Mouse (Mus musculus): Measurements from ENCODE around the gene Vps41. TPM values are rescaled to one million over a fixed set of nuclear protein-coding genes. Genes with fewer than 3 reads are reported as not detected.
A peak's percentile ranks its signal among the peaks of the same experiment; 100 is the strongest.

The Vps41 gene
- polyA plus RNA-seq, 1 experiment from 2014 or later: 62.2 TPM

DNA sequence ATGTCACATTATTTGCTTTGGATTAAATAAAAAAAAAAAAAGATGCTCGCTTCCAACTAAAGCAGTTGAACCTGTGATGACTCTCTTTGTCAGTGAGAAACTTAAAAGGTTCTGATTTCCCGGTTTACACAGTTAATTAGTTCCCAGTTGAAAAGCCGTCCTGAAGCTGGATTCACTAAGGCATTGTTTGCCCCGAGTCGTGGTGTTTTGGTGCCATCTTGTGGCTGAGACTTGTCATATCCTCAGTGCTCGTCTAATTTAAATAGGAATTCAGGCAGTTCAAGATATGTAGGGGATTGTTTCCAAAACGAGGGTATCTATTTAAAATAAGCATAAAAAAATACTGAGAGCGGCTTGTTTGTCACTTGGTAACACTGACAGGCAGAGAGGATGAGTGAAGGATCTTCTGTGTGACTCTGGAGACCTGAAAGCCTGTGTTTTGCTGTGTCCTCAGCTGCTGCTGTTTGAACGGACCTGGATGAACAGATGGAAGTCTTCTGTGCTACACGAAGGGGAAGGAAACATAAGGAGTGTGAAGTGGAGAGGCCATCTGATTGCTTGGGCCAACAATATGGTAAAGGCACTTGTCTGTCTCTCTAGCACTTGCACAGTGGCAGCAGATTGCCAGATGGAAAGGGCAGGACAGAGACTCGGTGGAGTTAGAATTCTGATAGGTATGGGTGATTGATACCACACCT is 93.0 kb downstream of the Vps41 start:
- Histone ChIP-seq H3K36me3 (ENCODE audit: control insufficient read depth, insufficient read depth, low read length) (peaks cover 2% of the 10 kb centered on the region; the same call in 1 of the 2 replicates), H3K9me3 (ENCODE audit: control insufficient read depth, low read length) (no peaks in the 10 kb centered on the region), H3K4me2 (ENCODE audit: low read depth, low read length) (no peak overlapping the region), H3K9ac (ENCODE audit: low read length) (no peak overlapping the region), H3K4me1 (replicated peaks; ENCODE audit: control insufficient read depth, insufficient read depth, low read length) (no peaks in the 10 kb centered on the region), H3K27me3 (ENCODE audit: control insufficient read depth, insufficient read depth, low read depth, low read length) (no peaks in the 10 kb centered on the region), H3K4me3 (ENCODE audit: low read length) (no peak overlapping the region), H3K27ac (ENCODE audit: low read length) (no peak overlapping the region)
- peak; percentile 54 for ATAC-seq (ENCODE audit: low read depth)
- WGBS: 17% methylated on average over 11 of the region's 11 CpGs

DNA sequence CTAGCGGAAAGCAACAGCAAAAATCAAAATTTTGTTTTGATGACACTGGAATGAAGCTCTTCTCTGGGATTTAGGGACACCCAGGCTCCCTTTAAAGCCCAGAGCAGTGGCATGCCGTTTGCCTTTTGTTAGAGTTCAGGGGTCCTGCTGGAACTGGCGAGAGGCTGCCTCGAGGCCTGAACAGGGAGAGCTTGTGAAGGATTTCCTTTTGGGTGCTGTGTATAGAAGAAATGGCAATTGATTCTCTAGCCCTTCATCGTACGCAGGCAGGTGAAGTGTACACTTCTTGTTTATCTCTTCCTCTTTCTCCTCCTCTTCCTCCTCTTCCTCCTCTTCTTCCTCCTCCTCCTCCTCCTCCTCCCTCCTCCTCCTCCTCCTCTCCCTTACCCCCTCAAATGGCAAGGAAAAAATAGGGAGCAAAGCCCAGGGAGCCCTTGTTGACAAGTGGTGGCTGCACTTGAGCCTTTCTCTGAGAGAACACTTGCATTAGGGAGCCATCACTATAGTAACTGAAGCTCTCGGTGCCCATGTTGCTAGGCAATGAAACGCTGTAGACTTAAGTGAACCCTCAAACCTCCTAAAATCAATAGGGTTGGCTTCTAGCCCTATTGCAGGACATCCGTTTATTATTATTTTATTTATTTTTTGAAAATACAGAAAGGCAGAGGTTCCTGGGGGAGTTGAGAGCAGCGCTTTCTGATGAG is 107.5 kb downstream of the Vps41 start:
- Histone ChIP-seq H3K27me3 (ENCODE audit: control insufficient read depth, insufficient read depth, low read depth, low read length) (no peaks in the 10 kb centered on the region), H3K4me2 (ENCODE audit: low read depth, low read length) (no peak overlapping the region), H3K4me1 (replicated peaks; ENCODE audit: control insufficient read depth, insufficient read depth, low read length) (no peaks in the 10 kb centered on the region), H3K36me3 (ENCODE audit: control insufficient read depth, insufficient read depth, low read length) (no peaks in the 10 kb centered on the region), H3K9me3 (ENCODE audit: control insufficient read depth, low read length) (no peaks in the 10 kb centered on the region), H3K9ac (ENCODE audit: low read length) (no peak overlapping the region), H3K27ac (ENCODE audit: low read length) (no peak overlapping the region), H3K4me3 (ENCODE audit: low read length) (no peak overlapping the region)
- ATAC-seq (ENCODE audit: low read depth): no peak
- 66% methylated on average over 10 of the region's 10 CpGs for WGBS

DNA sequence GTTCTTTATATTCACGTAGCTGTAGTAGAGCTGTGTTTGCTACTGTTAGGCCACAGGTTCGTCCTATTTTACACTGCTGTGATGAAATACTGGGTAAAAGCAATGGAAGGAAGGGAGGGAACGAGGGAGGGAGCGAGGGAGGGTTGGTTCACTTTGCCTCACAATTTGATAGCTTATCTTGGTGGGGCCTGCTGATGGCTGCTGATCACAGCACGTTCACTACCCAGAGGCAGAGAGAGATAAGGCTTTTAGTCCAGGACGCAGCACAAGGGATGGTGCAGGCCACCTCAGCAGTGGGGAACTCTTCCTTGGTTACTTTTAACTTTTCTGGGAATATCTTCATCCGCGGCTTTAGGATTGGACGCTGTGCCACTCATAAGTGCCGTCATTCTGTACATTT is 109.9 kb downstream of the Vps41 start:
- no peak overlapping the region for H3K4me3 ChIP-seq (ENCODE audit: low read length)
- WGBS: 76% methylated on average over 10 of the region's 10 CpGs
- no peak for ATAC-seq (ENCODE audit: low read depth)
- no peak overlapping the region for H3K4me2 ChIP-seq (ENCODE audit: low read depth, low read length)
- H3K27me3 ChIP-seq (ENCODE audit: control insufficient read depth, insufficient read depth, low read depth, low read length): no peaks in the 10 kb centered on the region
- no peaks in the 10 kb centered on the region for H3K4me1 ChIP-seq (replicated peaks; ENCODE audit: control insufficient read depth, insufficient read depth, low read length)
- H3K9ac ChIP-seq (ENCODE audit: low read length): no peak overlapping the region
- H3K36me3 ChIP-seq (ENCODE audit: control insufficient read depth, insufficient read depth, low read length): no peaks in the 10 kb centered on the region
- no peak overlapping the region for H3K27ac ChIP-seq (ENCODE audit: low read length)
- H3K9me3 ChIP-seq (ENCODE audit: control insufficient read depth, low read length): no peaks in the 10 kb centered on the region

DNA sequence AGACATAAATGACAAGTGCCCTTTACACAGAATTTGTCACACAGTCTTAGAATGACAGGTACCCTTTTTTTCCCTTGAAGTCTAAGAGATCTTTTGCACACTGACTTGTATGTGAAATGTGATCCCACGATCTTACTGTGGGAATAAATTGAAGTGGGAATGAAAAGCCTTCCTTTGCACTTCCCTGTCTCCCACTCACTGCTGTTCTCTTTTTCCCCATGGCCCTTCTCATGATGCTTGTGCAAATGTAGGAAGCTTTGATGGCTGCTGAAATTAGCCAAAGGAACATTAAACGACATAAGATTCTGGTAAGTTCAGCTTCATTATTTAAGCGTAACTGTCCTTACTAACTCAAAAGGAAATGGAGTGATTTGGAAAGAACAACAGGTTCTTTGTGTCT is 113.4 kb downstream of the Vps41 start:
- ATAC-seq (ENCODE audit: low read depth): no peak
- no peak overlapping the region for H3K9ac ChIP-seq (ENCODE audit: low read length)
- H3K9me3 ChIP-seq (ENCODE audit: control insufficient read depth, low read length): no peaks in the 10 kb centered on the region
- no peaks in the 10 kb centered on the region for H3K27me3 ChIP-seq (ENCODE audit: control insufficient read depth, insufficient read depth, low read depth, low read length)
- no peak overlapping the region for H3K4me3 ChIP-seq (ENCODE audit: low read length)
- H3K36me3 ChIP-seq (ENCODE audit: control insufficient read depth, insufficient read depth, low read length): 0 out of 2 replicates have a peak, but pooled peaks cover 2% of the 10 kb centered on the region
- no peak overlapping the region for H3K4me2 ChIP-seq (ENCODE audit: low read depth, low read length)
- no peak overlapping the region for H3K27ac ChIP-seq (ENCODE audit: low read length)
- no peaks in the 10 kb centered on the region for H3K4me1 ChIP-seq (replicated peaks; ENCODE audit: control insufficient read depth, insufficient read depth, low read length)
- WGBS: 74% methylated on average over 3 of the region's 3 CpGs

DNA sequence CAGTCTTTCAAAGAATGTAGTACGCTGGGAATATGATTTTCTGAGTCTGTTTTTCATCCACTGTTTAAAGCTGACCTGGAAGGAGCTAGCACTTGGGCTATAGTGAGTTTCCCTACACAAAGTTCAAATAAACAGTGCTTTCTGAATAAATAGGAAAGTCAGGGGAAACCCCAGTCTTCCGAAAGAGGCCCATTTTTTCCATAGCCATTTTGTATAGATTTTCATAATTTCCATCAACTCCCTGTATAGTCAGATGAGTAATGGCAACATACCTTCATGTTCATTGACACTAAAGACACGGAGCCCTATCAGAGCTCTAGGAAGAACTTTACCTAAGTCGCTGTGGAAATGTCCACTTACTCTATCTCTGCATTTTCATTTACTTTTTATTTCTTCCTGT is 122.1 kb downstream of the Vps41 start:
- no peak for ATAC-seq (ENCODE audit: low read depth)
- Histone ChIP-seq H3K4me1 (replicated peaks; ENCODE audit: control insufficient read depth, insufficient read depth, low read length) (no peaks in the 10 kb centered on the region), H3K36me3 (ENCODE audit: control insufficient read depth, insufficient read depth, low read length) (no peaks in the 10 kb centered on the region), H3K9me3 (ENCODE audit: control insufficient read depth, low read length) (no peaks in the 10 kb centered on the region), H3K4me2 (ENCODE audit: low read depth, low read length) (no peak overlapping the region), H3K4me3 (ENCODE audit: low read length) (no peak overlapping the region), H3K9ac (ENCODE audit: low read length) (no peak overlapping the region), H3K27me3 (ENCODE audit: control insufficient read depth, insufficient read depth, low read depth, low read length) (no peaks in the 10 kb centered on the region), H3K27ac (ENCODE audit: low read length) (no peak overlapping the region)
- 77% methylated on average over 4 of the region's 4 CpGs for WGBS

DNA sequence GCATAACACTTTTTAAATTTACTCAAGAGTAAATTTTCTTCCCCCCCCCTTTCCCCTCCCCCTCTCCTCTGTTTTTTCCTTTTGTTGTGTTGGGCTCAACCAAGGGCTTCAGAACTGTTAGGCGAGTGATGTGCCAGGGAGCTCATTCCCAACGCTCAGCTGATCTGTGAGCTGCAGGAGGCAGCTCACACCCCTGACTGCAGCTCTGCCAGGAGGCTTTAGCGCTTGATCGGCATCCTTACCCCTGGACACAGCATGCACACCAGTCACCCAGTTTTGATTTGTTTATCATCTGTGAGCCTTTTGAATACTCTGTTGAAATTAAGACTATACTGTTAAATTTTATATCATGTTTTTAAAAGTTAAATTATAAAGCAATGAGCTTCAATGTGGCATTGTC is 123.3 kb downstream of the Vps41 start:
- Histone ChIP-seq H3K36me3 (ENCODE audit: control insufficient read depth, insufficient read depth, low read length) (no peaks in the 10 kb centered on the region), H3K27me3 (ENCODE audit: control insufficient read depth, insufficient read depth, low read depth, low read length) (no peaks in the 10 kb centered on the region), H3K4me3 (ENCODE audit: low read length) (no peak overlapping the region), H3K27ac (ENCODE audit: low read length) (no peak overlapping the region), H3K4me2 (ENCODE audit: low read depth, low read length) (no peak overlapping the region), H3K9me3 (ENCODE audit: control insufficient read depth, low read length) (no peaks in the 10 kb centered on the region), H3K4me1 (replicated peaks; ENCODE audit: control insufficient read depth, insufficient read depth, low read length) (no peaks in the 10 kb centered on the region), H3K9ac (ENCODE audit: low read length) (no peak overlapping the region)
- ATAC-seq (ENCODE audit: low read depth): no peak
- whole genome bisulfite sequencing: 70% methylated on average over 4 of the region's 4 CpGs

DNA sequence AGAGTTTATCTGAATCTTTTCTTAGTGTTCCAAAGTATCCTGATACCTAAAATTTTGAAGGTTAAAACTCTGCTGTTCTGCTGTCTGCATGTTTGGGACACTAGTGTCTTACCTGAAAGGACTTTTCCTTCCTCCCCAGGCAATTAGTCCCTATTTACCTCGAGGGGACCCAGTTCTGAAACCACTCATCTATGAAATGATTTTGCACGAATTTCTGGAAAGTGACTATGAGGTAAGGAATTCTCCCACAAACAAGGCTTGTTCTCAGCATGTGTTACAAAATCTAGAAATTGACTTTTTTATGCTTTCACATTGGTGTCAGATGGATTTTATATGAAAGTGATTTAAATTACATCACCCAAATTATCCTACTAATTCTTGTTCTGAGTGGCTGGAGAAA is 123.9 kb downstream of the Vps41 start:
- Histone ChIP-seq H3K36me3 (ENCODE audit: control insufficient read depth, insufficient read depth, low read length) (no peaks in the 10 kb centered on the region), H3K27ac (ENCODE audit: low read length) (no peak overlapping the region), H3K4me1 (replicated peaks; ENCODE audit: control insufficient read depth, insufficient read depth, low read length) (no peaks in the 10 kb centered on the region), H3K4me2 (ENCODE audit: low read depth, low read length) (no peak overlapping the region), H3K27me3 (ENCODE audit: control insufficient read depth, insufficient read depth, low read depth, low read length) (no peaks in the 10 kb centered on the region), H3K9ac (ENCODE audit: low read length) (no peak overlapping the region), H3K9me3 (ENCODE audit: control insufficient read depth, low read length) (no peaks in the 10 kb centered on the region), H3K4me3 (ENCODE audit: low read length) (no peak overlapping the region)
- WGBS: 74% methylated on average over 2 of the region's 2 CpGs
- no peak for ATAC-seq (ENCODE audit: low read depth)

DNA sequence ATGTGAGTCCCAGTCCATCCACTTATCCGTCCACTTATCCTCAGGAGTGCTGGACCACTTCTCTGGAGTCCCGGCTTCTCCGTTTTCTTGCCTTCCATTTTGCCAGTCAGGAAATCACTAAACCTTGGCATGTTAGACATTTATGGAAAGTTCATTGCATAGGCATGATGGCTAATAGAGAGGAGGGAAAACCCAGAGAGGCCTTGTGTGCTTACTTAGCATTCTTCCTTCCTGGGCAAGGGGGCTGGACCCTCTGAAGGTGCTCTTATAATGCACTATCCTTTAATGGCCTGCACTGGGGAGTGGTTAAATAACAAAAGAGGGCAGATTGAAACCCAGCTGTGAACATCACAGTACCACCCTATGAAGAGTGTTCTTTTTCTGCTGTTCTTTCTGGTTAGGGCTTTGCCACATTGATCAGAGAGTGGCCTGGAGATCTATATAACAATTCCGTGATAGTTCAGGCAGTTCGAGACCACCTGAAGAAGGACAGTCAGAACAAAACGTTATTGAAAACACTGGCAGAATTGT is 124.7 kb downstream of the Vps41 start:
- Histone ChIP-seq H3K9ac (ENCODE audit: low read length) (no peak overlapping the region), H3K27ac (ENCODE audit: low read length) (no peak overlapping the region), H3K4me1 (replicated peaks; ENCODE audit: control insufficient read depth, insufficient read depth, low read length) (no peaks in the 10 kb centered on the region), H3K4me3 (ENCODE audit: low read length) (no peak overlapping the region), H3K4me2 (ENCODE audit: low read depth, low read length) (no peak overlapping the region), H3K9me3 (ENCODE audit: control insufficient read depth, low read length) (no peaks in the 10 kb centered on the region), H3K27me3 (ENCODE audit: control insufficient read depth, insufficient read depth, low read depth, low read length) (no peaks in the 10 kb centered on the region), H3K36me3 (ENCODE audit: control insufficient read depth, insufficient read depth, low read length) (no peaks in the 10 kb centered on the region)
- no peak for ATAC-seq (ENCODE audit: low read depth)
- 82% methylated on average over 6 of the region's 6 CpGs for WGBS

DNA sequence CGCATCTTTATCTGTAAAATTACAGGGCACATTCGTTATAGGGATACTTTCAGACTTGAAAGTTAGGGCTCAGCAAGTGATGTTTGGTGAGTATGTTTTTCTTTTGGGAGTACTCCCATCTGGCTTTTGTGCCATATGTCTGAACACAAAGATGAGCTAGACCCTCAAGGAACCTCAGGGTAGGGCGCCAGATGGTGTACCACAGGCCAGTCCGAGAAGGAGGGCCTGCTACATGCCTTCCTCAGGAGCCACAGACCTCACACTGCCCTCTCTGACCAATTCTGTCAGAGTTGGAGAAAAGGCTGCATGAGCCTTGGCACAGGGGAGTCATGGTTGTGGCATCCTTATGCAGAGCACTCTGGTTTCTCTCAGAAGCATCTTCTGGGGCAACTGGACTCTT is 125.5 kb downstream of the Vps41 start:
- no peak overlapping the region for H3K4me2 ChIP-seq (ENCODE audit: low read depth, low read length)
- H3K4me3 ChIP-seq (ENCODE audit: low read length): no peak overlapping the region
- 83% methylated on average over 4 of the region's 4 CpGs for WGBS
- H3K27ac ChIP-seq (ENCODE audit: low read length): no peak overlapping the region
- no peaks in the 10 kb centered on the region for H3K9me3 ChIP-seq (ENCODE audit: control insufficient read depth, low read length)
- no peaks in the 10 kb centered on the region for H3K4me1 ChIP-seq (replicated peaks; ENCODE audit: control insufficient read depth, insufficient read depth, low read length)
- ATAC-seq (ENCODE audit: low read depth): no peak
- no peaks in the 10 kb centered on the region for H3K27me3 ChIP-seq (ENCODE audit: control insufficient read depth, insufficient read depth, low read depth, low read length)
- no peak overlapping the region for H3K9ac ChIP-seq (ENCODE audit: low read length)
- no peaks in the 10 kb centered on the region for H3K36me3 ChIP-seq (ENCODE audit: control insufficient read depth, insufficient read depth, low read length)
